Comparison of ENCODE assay signal across 8 mouse cellular contexts in the genomic region with DNA sequence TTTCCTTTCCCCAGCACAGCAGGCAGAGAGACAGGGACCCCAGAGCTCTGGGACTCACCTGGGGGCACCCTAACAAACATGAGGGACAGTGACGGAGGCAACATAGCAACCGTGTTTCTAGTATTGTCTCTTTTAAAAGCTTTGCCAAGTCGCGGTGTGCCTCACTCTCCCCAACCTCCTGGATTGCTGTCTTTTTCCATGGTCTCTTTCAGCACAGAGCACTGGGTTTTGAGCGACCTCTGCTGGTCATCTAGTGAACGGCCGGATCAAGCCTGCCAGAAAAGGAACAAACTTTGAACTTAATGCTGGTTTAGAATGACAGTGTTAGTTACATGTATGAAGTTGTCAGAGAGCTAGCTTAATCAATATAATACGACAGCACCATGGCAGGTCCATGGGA. TPM values are rescaled to one million over a fixed set of nuclear protein-coding genes. Genes with fewer than 3 reads are reported as not detected.
DNase-seq lines count a peak whose midpoint lies in the region; ATAC-seq and TF ChIP-seq lines count a peak whose summit lies in the region.

No protein-coding gene starts in this region.

- H3K36me3 ChIP-seq in forebrain, embryonic 10.5 days (replicated peaks), result no peaks in the 10 kb centered on the region
- H3K36me3 ChIP-seq in forebrain, embryonic 16.5 days (ENCODE audit: control insufficient read depth, insufficient read depth), result no peaks in the 10 kb centered on the region
- no peaks in the 10 kb centered on the region for H3K36me3 ChIP-seq in midbrain, embryonic 14.5 days (ENCODE audit: control insufficient read depth, insufficient read depth, low read length)
- H3K36me3 ChIP-seq in spleen, adult 2 months (ENCODE audit: control insufficient read depth, insufficient read depth, low read length), result peaks cover 4% of the 10 kb centered on the region; the same call in 1 of the 2 replicates

- peaks cover 3% of the 10 kb centered on the region; the same call in 1 of the 2 replicates for H3K4me1 ChIP-seq in forebrain, embryonic 10.5 days
- 0 out of 2 replicates have a peak, but pooled peaks cover 2% of the 10 kb centered on the region for H3K4me1 ChIP-seq in forebrain, embryonic 16.5 days (replicated peaks; ENCODE audit: control insufficient read depth, insufficient read depth, low read length)
- H3K4me1 ChIP-seq in midbrain, embryonic 14.5 days (ENCODE audit: control insufficient read depth, insufficient read depth, low read length), result no peaks in the 10 kb centered on the region
- H3K4me1 ChIP-seq in spleen, adult 2 months (ENCODE audit: control insufficient read depth, insufficient read depth, insufficient read length), result no peaks in the 10 kb centered on the region

- ATAC-seq in forebrain, embryonic 16.5 days, result no peak
- ATAC-seq in inflammation-experienced regulatory T-cells, adult 6 months, result peak; percentile 68
- ATAC-seq in midbrain, embryonic 14.5 days (ENCODE audit: low FRiP score, low TSS enrichment), result no peak

- H3K4me3 ChIP-seq in forebrain, embryonic 10.5 days, result no peak overlapping the region
- H3K4me3 ChIP-seq in forebrain, embryonic 16.5 days (replicated peaks; ENCODE audit: low read length), result no peak overlapping the region
- H3K4me3 ChIP-seq in midbrain, embryonic 14.5 days (replicated peaks; ENCODE audit: low read depth, low read length), result no peak overlapping the region
- H3K4me3 ChIP-seq in spleen, adult 2 months (ENCODE audit: extremely low read depth, insufficient read depth, insufficient read length), result no peak overlapping the region

- no peak overlapping the region for H3K9ac ChIP-seq in forebrain, embryonic 16.5 days (replicated peaks; ENCODE audit: low read depth, low read length)
- H3K9ac ChIP-seq in midbrain, embryonic 14.5 days (replicated peaks; ENCODE audit: low read length), result no peak overlapping the region

- H3K27me3 ChIP-seq in forebrain, embryonic 10.5 days (ENCODE audit: poor library complexity, severe bottlenecking), result peaks cover 64% of the 10 kb centered on the region
- peaks cover 4% of the 10 kb centered on the region; the same call in 1 of the 2 replicates for H3K27me3 ChIP-seq in forebrain, embryonic 16.5 days (replicated peaks; ENCODE audit: control insufficient read depth, insufficient read depth, low read length)
- no peaks in the 10 kb centered on the region for H3K27me3 ChIP-seq in midbrain, embryonic 14.5 days (ENCODE audit: control insufficient read depth, insufficient read depth, low read length)
- H3K27me3 ChIP-seq in spleen, adult 2 months (ENCODE audit: control insufficient read depth, insufficient read depth, low read length), result no peaks in the 10 kb centered on the region

- H3K4me2 ChIP-seq in forebrain, embryonic 16.5 days (ENCODE audit: low read length), result no peak overlapping the region
- no peak overlapping the region for H3K4me2 ChIP-seq in midbrain, embryonic 14.5 days (ENCODE audit: low read length)

- DNase-seq in forebrain, embryonic 10.5 days (ENCODE audit: extremely low spot score, low spot score), result peak; percentile 74
- peak; percentile 84 for DNase-seq in cerebellum, adult 8-10 months
- DNase-seq in frontal cortex, postnatal 25 days (ENCODE audit: low spot score in 2 of 2), result peak; percentile 74 to 75
- peak; percentile 82 to 84 for DNase-seq in left cerebral cortex, adult 18-20 months (ENCODE audit: low spot score in 2 of 2)
- DNase-seq in midbrain, embryonic 14.5 days, result peak; percentile 91
- peak; percentile 41 to 62 for DNase-seq in spleen, adult 2 months (ENCODE audit: low read depth in 1 of 2, low spot score in 2 of 2)

- 1% methylated on average over 8 of the region's 8 CpGs for WGBS in forebrain, embryonic 10.5 days
- WGBS in forebrain, embryonic 16.5 days, result under 1% methylated on average over 8 of the region's 8 CpGs
- 0% methylated on average over 8 of the region's 8 CpGs for WGBS in midbrain, embryonic 14.5 days
- WGBS in spleen, adult 2 months, result 5% methylated on average over 8 of the region's 8 CpGs

- no peak overlapping the region for H3K27ac ChIP-seq in forebrain, embryonic 10.5 days
- H3K27ac ChIP-seq in forebrain, embryonic 16.5 days (ENCODE audit: low read length), result no peak overlapping the region
- no peak overlapping the region for H3K27ac ChIP-seq in midbrain, embryonic 14.5 days (replicated peaks; ENCODE audit: low read depth, low read length)
- no peak overlapping the region for H3K27ac ChIP-seq in spleen, adult 2 months (ENCODE audit: insufficient read depth, low read length)

- peak; percentile 82; the same call in 1 of the 2 replicates for TF ChIP-seq CTCF in spleen, adult 2 months (IDR thresholded peaks at IDR 0.05; ENCODE audit: extremely low read depth, insufficient read depth, insufficient read length, insufficient replicate concordance)

- no peaks in the 10 kb centered on the region for H3K9me3 ChIP-seq in forebrain, embryonic 10.5 days
- H3K9me3 ChIP-seq in forebrain, embryonic 16.5 days (ENCODE audit: control insufficient read depth, low read length), result no peaks in the 10 kb centered on the region
- H3K9me3 ChIP-seq in midbrain, embryonic 14.5 days (ENCODE audit: control insufficient read depth, low read length), result no peaks in the 10 kb centered on the region

- TF ChIP-seq POLR2A in spleen, adult 2 months (IDR thresholded peaks at IDR 0.05; ENCODE audit: low read depth, low read length), result no peak

RNA-seq across cellular contexts. Expression of a gene that starts 14.5 kb away (rescaled TPM):
- 0.47 and 1.0 TPM in 2 replicates for polyA plus RNA-seq in forebrain, embryonic 10.5 days (2016; fragmentation: Nextera tagmentation; extraction: Ambion mirVana)
- polyA plus RNA-seq in forebrain, embryonic 16.5 days (2015; fragmentation: Nextera tagmentation; extraction: Ambion mirVana), result 1.0 and 1.1 TPM in 2 replicates
- polyA plus RNA-seq in inflammation-experienced regulatory T-cells, adult 6 months (2017; shearing (Covaris generic)), result 10 to 100 TPM in 1 of 3 experiments, 1 to 10 TPM in 2; 6.2 to 12.0 (median 9.3) TPM
- 1 to 10 TPM; 1.2 to 2.3 TPM for total RNA-seq in left cerebral cortex, adult 18-20 months (2021)
- polyA plus RNA-seq in midbrain, embryonic 14.5 days (2014; fragmentation: Nextera tagmentation; extraction: Ambion mirVana), result 0.82 and 1.1 TPM in 2 replicates
- polyA plus RNA-seq in spleen, adult 2 months (2012; rRNA removed), result 63.8 and 113 TPM in 2 replicates

RNA-seq across cellular contexts. Expression of a gene that starts 25.7 kb away (rescaled TPM):
- polyA plus RNA-seq in forebrain, embryonic 10.5 days (2016; fragmentation: Nextera tagmentation; extraction: Ambion mirVana), result 0.07 and 0.20 TPM in 2 replicates
- 0.06 and 0.20 TPM in 2 replicates for polyA plus RNA-seq in forebrain, embryonic 16.5 days (2015; fragmentation: Nextera tagmentation; extraction: Ambion mirVana)
- 1 to 10 TPM; 2.4 to 4.3 (median 3.8) TPM for polyA plus RNA-seq in inflammation-experienced regulatory T-cells, adult 6 months (2017; shearing (Covaris generic))
- total RNA-seq in left cerebral cortex, adult 18-20 months (2021), result under 1 TPM; 0.45 to 0.79 TPM
- 0.07 TPM in 2 replicates for polyA plus RNA-seq in midbrain, embryonic 14.5 days (2014; fragmentation: Nextera tagmentation; extraction: Ambion mirVana)
- 3.2 and 3.7 TPM in 2 replicates for polyA plus RNA-seq in spleen, adult 2 months (2012; rRNA removed)
